ENCODE assay signal across 10 mouse cellular contexts in the genomic region with DNA sequence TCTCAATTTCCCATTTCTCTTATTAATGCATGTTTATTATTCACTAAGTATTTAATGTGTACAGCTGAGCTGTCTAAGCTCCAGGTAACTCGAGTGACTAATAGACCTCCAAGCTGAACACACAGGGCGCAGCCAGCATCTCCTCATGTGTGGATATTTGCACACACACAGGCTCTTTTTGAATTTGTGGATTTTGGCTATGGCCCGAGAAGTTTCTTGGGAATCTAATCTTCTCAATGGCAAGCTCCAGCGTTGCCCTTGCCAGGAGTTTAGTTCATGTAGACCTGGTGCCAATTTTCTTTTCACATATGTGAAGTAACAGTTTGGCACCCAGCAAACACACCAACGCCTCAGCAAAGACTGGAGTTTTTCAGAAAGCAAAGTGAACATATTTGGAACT.
A peak's percentile ranks its signal among the peaks of the same experiment; 100 is the strongest.
DNase-seq lines count a peak whose midpoint lies in the region; ATAC-seq lines count a peak whose summit lies in the region.
"Had no signal": no experiment of that assay in that cellular context is flagged by ENCODE, and none has a peak within 500 bp of the region (broad histone marks: within the 10 kb centered on the region; RNA-seq: fewer than 3 reads in every experiment).

No protein-coding gene starts in this region.

- H3K4me3 ChIP-seq in heart, embryonic 13.5 days = no peak overlapping the region

- peak; percentile 63 to 79 for DNase-seq in cerebellum, postnatal 10 days
- peak; percentile 6 for DNase-seq in right cerebral cortex, adult 18-20 months
- DNase-seq in right cerebral cortex, postnatal 36 days (ENCODE audit: low spot score in 2 of 2) = no peak
- peak; percentile 29 for DNase-seq in telencephalon, adult 2 months (ENCODE audit: low read depth, low spot score)
- no peak for DNase-seq in kidney, postnatal 4 days
- DNase-seq in layer of hippocampus, adult 11-12 months (ENCODE audit: low spot score) = no peak
- DNase-seq: liver had no signal

- H3K9me3 ChIP-seq in heart, embryonic 13.5 days = peaks cover 6% of the 10 kb centered on the region; the same call in 1 of the 2 replicates

- peaks cover 14% of the 10 kb centered on the region; the same call in 1 of the 2 replicates for H3K27me3 ChIP-seq in heart, embryonic 13.5 days (replicated peaks)

- H3K4me1 ChIP-seq in heart, embryonic 13.5 days = peaks cover 25% of the 10 kb centered on the region

- 0 out of 2 replicates have a peak overlapping the region, but pooled peaks have one; percentile 15 for H3K27ac ChIP-seq in heart, embryonic 13.5 days (replicated peaks)

- no peak overlapping the region for H3K9ac ChIP-seq in heart, embryonic 13.5 days

- ATAC-seq in cerebellum, adult (ENCODE audit: insufficient number of reproducible peaks, low FRiP score, low TSS enrichment) = no peak
- ATAC-seq in heart, embryonic 13.5 days (ENCODE audit: extremely low read depth, insufficient number of reproducible peaks, low FRiP score, low TSS enrichment) = no peak
- ATAC-seq: hindbrain, embryonic 16.5 days had no signal

- H3K4me2 ChIP-seq in heart, embryonic 13.5 days = no peak overlapping the region

- WGBS in heart, embryonic 13.5 days = 66% methylated on average over 5 of the region's 5 CpGs

- no peaks in the 10 kb centered on the region for H3K36me3 ChIP-seq in heart, embryonic 13.5 days

Comparison
In these comparisons a context has a peak if more than half of its experiments do, and no peak if none do; other contexts are left out.
1. DNase-seq: peak in cerebellum, postnatal 10 days (2 of 2), right cerebral cortex, adult 18-20 months (single experiment) and telencephalon, adult 2 months (single experiment); none in right cerebral cortex, postnatal 36 days (0 of 2), kidney, postnatal 4 days (0 of 2) and layer of hippocampus, adult 11-12 months (single experiment).